In the genomic region with DNA sequence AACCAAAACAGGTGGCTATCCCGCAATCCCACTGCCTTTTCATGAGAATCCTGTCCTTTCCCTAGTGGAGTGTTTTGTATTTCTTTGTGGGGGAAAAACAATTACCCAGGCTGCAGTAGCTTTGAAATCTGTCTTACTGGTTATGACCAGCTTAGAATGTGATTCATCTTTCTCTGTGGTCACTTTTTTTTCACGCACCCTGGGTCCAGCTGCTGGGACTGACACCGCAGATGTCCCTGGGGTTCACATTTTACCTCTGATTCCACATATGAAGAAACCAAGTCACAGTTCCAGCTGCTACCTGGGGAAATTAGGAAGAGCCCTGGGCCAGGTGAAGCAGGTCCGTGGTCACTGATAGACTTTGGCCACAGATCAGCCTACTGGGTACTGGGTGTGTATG, we compare ENCODE assay signal across 11 mouse cellular contexts.
DNase-seq lines count a peak whose midpoint lies in the region; ATAC-seq and TF ChIP-seq lines count a peak whose summit lies in the region.
"Had no signal": no experiment of that assay in that cellular context is flagged by ENCODE, and none has a peak within 500 bp of the region (broad histone marks: within the 10 kb centered on the region; RNA-seq: fewer than 3 reads in every experiment).

No protein-coding gene starts in this region.

- intact Hi-C loops in gastrocnemius, adult 2 months (cut with DNase I), result no loop called here

- no peak for TF ChIP-seq CTCF in C2C12 (IDR thresholded peaks at IDR 0.05; ENCODE audit: control insufficient read depth, insufficient read depth, insufficient read length)
- no peak for TF ChIP-seq CTCF in cortical plate, adult 2 months (IDR thresholded peaks at IDR 0.05; ENCODE audit: extremely low read depth, insufficient read depth, low read length)
- TF ChIP-seq CTCF in gastrocnemius, adult 2 months (IDR thresholded peaks at IDR 0.05), result no peak

- no peaks in the 10 kb centered on the region for H3K9me3 ChIP-seq in hindbrain, embryonic 11.5 days (ENCODE audit: control insufficient read depth, low read length)
- H3K9me3 ChIP-seq in midbrain, embryonic 13.5 days, result no peaks in the 10 kb centered on the region
- H3K9me3 ChIP-seq: heart, embryonic 13.5 days; intestine, embryonic 15.5 days; liver, embryonic 15.5 days had no signal

- H3K36me3 ChIP-seq in C2C12 (ENCODE audit: control insufficient read depth, insufficient read depth), result no peaks in the 10 kb centered on the region
- no peaks in the 10 kb centered on the region for H3K36me3 ChIP-seq in hindbrain, embryonic 11.5 days (ENCODE audit: control insufficient read depth, insufficient read depth, low read length)
- no peaks in the 10 kb centered on the region for H3K36me3 ChIP-seq in midbrain, embryonic 13.5 days
- H3K36me3 ChIP-seq: heart, embryonic 13.5 days; intestine, embryonic 15.5 days; liver, embryonic 15.5 days had no signal

- H3K4me1 ChIP-seq in cortical plate, adult 2 months (ENCODE audit: control insufficient read depth, insufficient read depth, low read length), result peaks cover 3% of the 10 kb centered on the region
- H3K4me1 ChIP-seq in hindbrain, embryonic 11.5 days (replicated peaks; ENCODE audit: control insufficient read depth, insufficient read depth, low read length), result peaks cover 14% of the 10 kb centered on the region
- H3K4me1 ChIP-seq in midbrain, embryonic 13.5 days (replicated peaks), result peaks cover 44% of the 10 kb centered on the region

- no peak overlapping the region for H3ac ChIP-seq in C2C12 (ENCODE audit: control insufficient read depth, insufficient read length, low read depth)

- H3K4me3 ChIP-seq in C2C12 (ENCODE audit: insufficient read depth, poor library complexity, severe bottlenecking), result no peak overlapping the region
- H3K4me3 ChIP-seq in cortical plate, adult 2 months (ENCODE audit: insufficient read depth, low read length), result 0 out of 2 replicates have a peak overlapping the region, but pooled peaks have one; percentile 35
- no peak overlapping the region for H3K4me3 ChIP-seq in hindbrain, embryonic 11.5 days (ENCODE audit: low read depth, low read length)
- no peak overlapping the region for H3K4me3 ChIP-seq in midbrain, embryonic 13.5 days (replicated peaks)
- H3K4me3 ChIP-seq in gastrocnemius, adult 2 months, result no peak overlapping the region
- H3K4me3 ChIP-seq: liver, embryonic 15.5 days had no signal

- no peak for TF ChIP-seq POLR2A in cortical plate, adult 2 months (IDR thresholded peaks at IDR 0.05; ENCODE audit: extremely low read depth, insufficient read depth, low read length)

- peak overlapping the region; percentile 53 for H3K4me2 ChIP-seq in hindbrain, embryonic 11.5 days (replicated peaks; ENCODE audit: low read depth, low read length)
- peak overlapping the region; percentile 74 for H3K4me2 ChIP-seq in midbrain, embryonic 13.5 days (replicated peaks)
- H3K4me2 ChIP-seq: liver, embryonic 15.5 days had no signal

- no peak overlapping the region for H3K9ac ChIP-seq in hindbrain, embryonic 11.5 days (ENCODE audit: low read depth, low read length)
- H3K9ac ChIP-seq in midbrain, embryonic 13.5 days (replicated peaks), result peak overlapping the region; percentile 66
- H3K9ac ChIP-seq: heart, embryonic 13.5 days; intestine, embryonic 15.5 days; liver, embryonic 15.5 days had no signal

- DNase-seq in hindbrain, embryonic 11.5 days (ENCODE audit: low spot score), result no peak
- DNase-seq in spleen, postnatal 4 days (ENCODE audit: low spot score in 2 of 2), result no peak
- DNase-seq in gastrocnemius, adult 2 months, result no peak
- DNase-seq in adrenal gland, postnatal 25 days, result no peak
- no peak for DNase-seq in c-Kit-positive CD71-positive TER-119-positive erythroid progenitor cells, embryonic 14.5 days (ENCODE audit: low spot score)

- no peak for ATAC-seq in hindbrain, embryonic 11.5 days (ENCODE audit: low FRiP score)
- ATAC-seq in midbrain, embryonic 13.5 days, result no peak
- ATAC-seq: intestine, embryonic 15.5 days had no signal

- 68% methylated on average over 4 of the region's 4 CpGs for WGBS in hindbrain, embryonic 11.5 days
- whole genome bisulfite sequencing in midbrain, embryonic 13.5 days, result 61% methylated on average over 4 of the region's 4 CpGs

- H3K79me2 ChIP-seq in C2C12 (ENCODE audit: control insufficient read depth, insufficient read depth), result no peaks in the 10 kb centered on the region

- H3K79me3 ChIP-seq in C2C12 (ENCODE audit: low read depth), result no peaks in the 10 kb centered on the region

- H3K27me3 ChIP-seq in C2C12 (ENCODE audit: control insufficient read depth, insufficient read depth, insufficient read length), result peaks cover 8% of the 10 kb centered on the region
- no peaks in the 10 kb centered on the region; the same call in 1 of the 2 replicates for H3K27me3 ChIP-seq in hindbrain, embryonic 11.5 days (ENCODE audit: control insufficient read depth, insufficient read depth, low read length)
- H3K27me3 ChIP-seq in midbrain, embryonic 13.5 days, result peaks cover 3% of the 10 kb centered on the region; the same call in 1 of the 2 replicates

- H3K27ac ChIP-seq in cortical plate, adult 2 months (ENCODE audit: insufficient read depth, low read length), result no peak overlapping the region
- no peak overlapping the region for H3K27ac ChIP-seq in hindbrain, embryonic 11.5 days (ENCODE audit: low read depth, low read length)
- H3K27ac ChIP-seq in midbrain, embryonic 13.5 days, result peak overlapping the region; percentile 82
- no peak overlapping the region for H3K27ac ChIP-seq in gastrocnemius, adult 2 months
- H3K27ac ChIP-seq: heart, embryonic 13.5 days; intestine, embryonic 15.5 days; liver, embryonic 15.5 days had no signal

TF ChIP-seq in C2C12, 6 proteins besides CTCF, POLR2A, EP300 and RAD21:
- TF ChIP-seq MYOD1 (IDR thresholded peaks at IDR 0.05; ENCODE audit: control insufficient read depth, insufficient read length, low read depth) (peak; percentile 62), MAX (IDR thresholded peaks at IDR 0.05) (no peak)
